Mouse (Mus musculus): ENCODE results near the gene Rassf7.

- no peak for TF ChIP-seq TCF12 (IDR thresholded peaks at IDR 0.05; ENCODE audit: insufficient read depth, poor library complexity, severe bottlenecking)
- no peak for TF ChIP-seq POLR2A (IDR thresholded peaks at IDR 0.05; ENCODE audit: insufficient read length, low read depth)
- no peak for TF ChIP-seq E2F4 (IDR thresholded peaks at IDR 0.05; ENCODE audit: insufficient read depth)
- no peak for TF ChIP-seq MYOD1 (IDR thresholded peaks at IDR 0.05; ENCODE audit: control insufficient read depth in 1 of 3, insufficient read length in 2 of 3, low read depth in 2 of 3)
- TF ChIP-seq REST (IDR thresholded peaks at IDR 0.05; ENCODE audit: insufficient read depth, insufficient read length), result no peak
- no peak for TF ChIP-seq USF1 (IDR thresholded peaks at IDR 0.05; ENCODE audit: low read depth)
Observed at GRCm38 (mm10) chr7:141205504-141205903, 10.2 kb upstream of the Rassf7 start.
